Mouse (Mus musculus) liver, embryonic 12.5 days (tissue): ENCODE results near the gene Nup133. TPM values are rescaled to one million over a fixed set of nuclear protein-coding genes. Genes with fewer than 3 reads are reported as not detected.

ENCODE experiments used
- ATAC-seq: fragments of 200-750 bp; cut with Nextera tagmentation; 2 replicates; pipeline ENCODE4 v1.8.0; 2017; ENCODE audit warnings: moderate number of reproducible peaks, mild to moderate bottlenecking, moderate library complexity
- H3K27ac ChIP-seq: fragments of 300-500 bp; sonication (generic); 2 replicates; pipeline ENCODE4 v1.5.1; 2016; ENCODE audit warnings: mild to moderate bottlenecking
- H3K27me3 ChIP-seq: fragments of 300-500 bp; sonication (generic); replicated peaks from 2 replicates; pipeline ENCODE4 v1.6.1; 2016; ENCODE audit warnings: mild to moderate bottlenecking, moderate library complexity
- H3K36me3 ChIP-seq: fragments of 300-500 bp; sonication (generic); 2 replicates; pipeline ENCODE4 v1.6.1; 2016; ENCODE audit warnings: mild to moderate bottlenecking, moderate library complexity
- H3K4me1 ChIP-seq: fragments of 300-500 bp; sonication (generic); 2 replicates; pipeline ENCODE4 v1.6.1; 2016
- H3K4me2 ChIP-seq: fragments of 300-500 bp; sonication (generic); 2 replicates; pipeline ENCODE4 v1.6.1; 2016; ENCODE audit warnings: mild to moderate bottlenecking, moderate library complexity
- H3K4me3 ChIP-seq: fragments of 300-500 bp; sonication (generic); 2 replicates; pipeline ENCODE4 v1.5.1; 2016; ENCODE audit warnings: mild to moderate bottlenecking, moderate library complexity
- H3K9ac ChIP-seq: fragments of 300-500 bp; sonication (generic); 2 replicates; pipeline ENCODE4 v1.6.1; 2016; ENCODE audit warnings: mild to moderate bottlenecking, moderate library complexity
- H3K9me3 ChIP-seq: fragments of 300-500 bp; sonication (generic); replicated peaks from 2 replicates; pipeline ENCODE4 v1.6.1; 2016; ENCODE audit warnings: mild to moderate bottlenecking, moderate library complexity
- WGBS: fragments of 180-500 bp; shearing (Covaris S2); methylation state at CpG from one replicate; pipeline ENCODE4 v1.1.7; 2016; ENCODE audit not compliant: insufficient replicate concordance; 5-methylcytosine and 5-hydroxymethylcytosine counted together
- polyA plus RNA-seq: library from polyadenylated mRNA; unstranded; fragments of >200 nt; fragmentation: Nextera tagmentation; extraction: Ambion mirVana; gene quantifications from 2 replicates; pipeline ENCODE4 v1.2.1, GENCODE M21; 2016

The Nup133 gene
- polyA plus RNA-seq, 1 experiment from 2014 or later = 35.8 TPM

DNA sequence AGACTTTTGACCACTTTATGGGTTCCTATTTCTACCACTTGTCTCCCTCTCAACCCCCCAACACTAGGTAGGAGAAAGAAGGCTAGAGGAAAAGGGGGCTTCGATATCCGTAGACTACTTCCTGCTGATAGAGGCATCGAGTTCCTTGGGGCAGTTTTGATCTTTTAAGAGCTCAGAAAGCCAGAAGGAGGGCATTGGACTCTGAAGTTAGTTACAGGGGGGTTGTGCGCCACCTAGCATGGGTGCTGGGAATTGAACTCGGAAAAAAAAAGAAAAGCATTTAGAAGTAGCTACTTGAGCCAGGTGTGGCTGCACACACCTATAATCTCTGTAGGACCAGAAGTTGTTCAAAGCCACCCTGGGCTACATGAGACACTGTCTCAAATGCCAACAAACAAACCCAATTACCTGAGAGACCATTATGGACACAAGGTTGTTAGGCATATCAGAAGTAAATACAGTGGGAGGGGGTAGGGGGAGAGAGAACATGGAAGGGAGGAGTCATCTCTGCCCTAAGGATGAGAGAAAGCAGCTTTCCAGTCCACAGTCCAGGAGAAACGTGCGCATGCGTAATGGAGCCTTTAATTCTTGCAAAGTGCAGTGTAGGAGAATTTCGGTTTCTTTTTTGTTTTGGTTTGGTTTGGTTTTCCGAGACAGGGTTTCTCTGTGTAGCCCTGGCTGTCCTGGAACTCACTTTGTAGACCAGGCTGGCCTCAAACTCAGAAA lies 1.2 kb upstream of the Nup133 start:
- H3K9me3 ChIP-seq = no peaks in the 10 kb centered on the region
- H3K4me2 ChIP-seq = peak overlapping the region; percentile 88
- peaks cover 37% of the 10 kb centered on the region for H3K4me1 ChIP-seq
- peaks cover 78% of the 10 kb centered on the region for H3K36me3 ChIP-seq
- peak overlapping the region; percentile 88 for H3K9ac ChIP-seq
- H3K27me3 ChIP-seq = no peaks in the 10 kb centered on the region
- H3K27ac ChIP-seq = peak overlapping the region; percentile 91
- peak; percentile 33 for ATAC-seq
- 31% methylated on average over 10 of the region's 10 CpGs for WGBS
- peak overlapping the region; percentile 90 for H3K4me3 ChIP-seq

DNA sequence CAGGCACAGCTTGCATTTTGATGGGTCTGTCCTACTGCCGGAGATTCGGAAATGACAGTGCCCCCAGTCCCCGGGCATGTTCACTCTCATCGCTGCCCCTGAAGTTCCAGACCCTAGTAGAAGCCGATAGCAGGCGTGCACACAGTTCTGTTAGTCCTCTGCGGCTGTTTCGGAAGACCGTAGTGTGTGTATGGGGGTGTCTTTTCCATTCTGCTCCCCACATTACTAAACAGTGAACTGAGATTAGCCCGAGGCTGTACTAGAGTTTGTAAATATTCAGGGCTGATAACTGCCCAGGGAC lies 571 bp upstream of the Nup133 start:
- 2% methylated on average over 10 of the region's 10 CpGs for WGBS
- H3K9ac ChIP-seq = peak overlapping the region; percentile 88
- ATAC-seq = peak; percentile 61

DNA sequence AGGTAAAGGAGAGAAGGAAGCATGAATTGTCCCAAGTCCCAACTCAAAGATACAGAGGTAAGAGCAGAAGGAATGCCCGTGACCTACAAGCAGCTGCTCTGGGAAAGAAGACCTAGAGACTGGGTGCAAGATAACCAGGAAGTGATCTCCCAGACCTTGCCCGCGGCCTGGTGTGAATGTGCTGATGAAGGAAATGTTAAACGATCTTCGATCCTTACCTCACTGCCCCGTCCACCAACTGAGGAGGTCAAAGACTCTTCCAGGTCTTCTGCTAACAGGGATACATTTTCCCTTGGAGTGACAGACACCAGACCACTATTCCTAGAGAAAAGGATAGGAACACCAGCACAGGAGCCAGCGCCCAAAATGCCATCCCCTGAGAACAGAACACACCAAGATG lies 20.0 kb downstream of the Nup133 start:
- no peak for ATAC-seq
- Histone ChIP-seq H3K4me3 (no peak overlapping the region), H3K9me3 (no peaks in the 10 kb centered on the region), H3K27me3 (no peaks in the 10 kb centered on the region), H3K4me1 (no peaks in the 10 kb centered on the region), H3K27ac (no peak overlapping the region), H3K9ac (no peak overlapping the region), H3K36me3 (peaks cover 95% of the 10 kb centered on the region), H3K4me2 (no peak overlapping the region)
- 92% methylated on average over 7 of the region's 7 CpGs for WGBS

More for the DNA sequence above, 571 bp upstream of the Nup133 start:
- Histone ChIP-seq H3K36me3 (peaks cover 78% of the 10 kb centered on the region), H3K27ac (peak overlapping the region; percentile 91), H3K4me2 (peak overlapping the region; percentile 88), H3K4me3 (peak overlapping the region; percentile 90), H3K9me3 (no peaks in the 10 kb centered on the region), H3K27me3 (no peaks in the 10 kb centered on the region), H3K4me1 (peaks cover 37% of the 10 kb centered on the region)

DNA sequence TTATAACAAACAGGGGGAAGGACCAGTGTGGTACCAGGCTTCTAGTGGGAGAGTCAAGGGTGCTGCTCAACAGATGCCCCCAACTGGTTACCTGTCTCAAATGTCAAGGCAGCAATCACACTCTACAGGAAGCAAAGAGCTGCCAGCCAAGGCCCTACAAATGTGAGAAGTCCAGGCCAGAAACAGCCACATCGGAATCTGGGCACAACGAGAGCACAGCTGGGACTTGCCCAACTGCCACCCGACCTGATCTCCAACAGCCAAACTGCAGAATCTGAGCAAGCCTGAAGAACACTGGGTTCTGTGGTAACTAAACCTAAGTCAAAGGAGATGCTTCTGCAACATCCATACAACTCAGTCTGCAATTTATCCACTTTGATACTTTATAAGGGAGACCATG lies 23.4 kb downstream of the Nup133 start:
- no peak for ATAC-seq
- Histone ChIP-seq H3K4me2 (no peak overlapping the region), H3K4me3 (no peak overlapping the region), H3K4me1 (no peaks in the 10 kb centered on the region), H3K9me3 (no peaks in the 10 kb centered on the region), H3K36me3 (peaks cover 95% of the 10 kb centered on the region), H3K9ac (no peak overlapping the region), H3K27me3 (no peaks in the 10 kb centered on the region), H3K27ac (no peak overlapping the region)
- WGBS = 81% methylated on average over 3 of the region's 3 CpGs

DNA sequence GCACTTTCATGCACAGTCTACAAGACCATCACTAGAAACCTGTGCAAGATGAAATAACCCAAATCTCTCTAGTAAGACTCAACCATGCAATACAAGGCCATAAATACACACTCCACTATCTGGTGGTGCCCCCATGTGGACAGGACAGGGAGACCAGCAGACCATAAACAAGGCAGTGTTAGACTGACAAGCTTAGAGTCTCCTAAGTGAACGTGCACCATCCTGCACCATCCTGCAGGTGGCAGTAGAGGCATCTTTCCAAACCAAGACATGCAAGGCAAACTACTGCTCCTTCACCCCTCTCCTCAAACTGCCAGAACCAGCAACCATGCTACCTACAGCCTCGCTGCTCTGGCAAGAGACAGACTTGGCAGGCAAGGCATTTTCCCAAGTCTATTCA lies 24.3 kb downstream of the Nup133 start:
- H3K27ac ChIP-seq = no peak overlapping the region
- ATAC-seq = peak; percentile 72
- no peaks in the 10 kb centered on the region for H3K4me1 ChIP-seq
- H3K9me3 ChIP-seq = no peaks in the 10 kb centered on the region
- no peak overlapping the region for H3K4me3 ChIP-seq
- 16% methylated on average over 2 of the region's 2 CpGs for WGBS
- no peaks in the 10 kb centered on the region for H3K27me3 ChIP-seq
- H3K9ac ChIP-seq = no peak overlapping the region
- H3K36me3 ChIP-seq = peaks cover 95% of the 10 kb centered on the region
- no peak overlapping the region for H3K4me2 ChIP-seq

DNA sequence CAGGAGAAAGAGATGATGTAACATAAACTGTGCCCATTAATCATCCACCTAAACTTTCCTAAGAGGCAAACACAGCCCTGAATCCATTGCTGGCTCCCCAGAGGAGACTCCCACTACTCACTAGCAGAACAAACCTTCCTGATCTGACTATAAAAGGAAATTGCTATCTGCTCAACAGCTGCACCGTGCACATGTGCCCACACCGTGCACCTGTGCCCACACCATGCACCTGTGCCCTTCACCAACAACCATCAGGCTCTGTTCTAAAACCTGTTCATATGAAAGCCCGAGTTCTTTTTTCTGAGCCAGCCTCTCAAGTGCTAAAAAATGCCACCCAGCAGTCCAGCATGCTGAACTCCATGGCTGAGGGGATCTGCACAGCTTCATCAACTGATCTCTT lies 34.4 kb downstream of the Nup133 start:
- Histone ChIP-seq H3K27me3 (no peaks in the 10 kb centered on the region), H3K9me3 (no peaks in the 10 kb centered on the region), H3K9ac (no peak overlapping the region), H3K36me3 (peaks cover 100% of the 10 kb centered on the region), H3K4me1 (no peaks in the 10 kb centered on the region), H3K4me2 (no peak overlapping the region), H3K27ac (no peak overlapping the region), H3K4me3 (no peak overlapping the region)
- no peak for ATAC-seq
- 92% methylated on average over 3 of the region's 3 CpGs for WGBS

DNA sequence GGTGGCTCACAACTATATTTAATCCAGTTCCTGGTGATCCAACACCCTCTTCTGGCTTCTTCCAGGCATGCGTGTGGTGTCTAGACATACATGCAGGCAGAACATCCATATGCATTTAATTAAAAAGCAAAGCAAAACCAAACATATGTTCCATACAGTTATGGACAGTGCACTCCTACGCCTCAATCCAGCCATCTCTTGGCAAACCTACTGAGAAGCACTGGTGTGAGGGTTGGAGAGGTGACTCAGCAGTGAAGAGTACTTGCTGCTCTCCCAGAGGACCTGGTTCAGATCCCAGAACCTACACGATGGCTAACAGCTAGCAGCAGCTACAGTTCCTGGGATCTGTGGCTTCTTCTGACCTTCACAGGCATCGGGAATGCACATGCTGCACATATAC lies 36.8 kb downstream of the Nup133 start:
- WGBS = 91% methylated on average over 4 of the region's 4 CpGs

DNA sequence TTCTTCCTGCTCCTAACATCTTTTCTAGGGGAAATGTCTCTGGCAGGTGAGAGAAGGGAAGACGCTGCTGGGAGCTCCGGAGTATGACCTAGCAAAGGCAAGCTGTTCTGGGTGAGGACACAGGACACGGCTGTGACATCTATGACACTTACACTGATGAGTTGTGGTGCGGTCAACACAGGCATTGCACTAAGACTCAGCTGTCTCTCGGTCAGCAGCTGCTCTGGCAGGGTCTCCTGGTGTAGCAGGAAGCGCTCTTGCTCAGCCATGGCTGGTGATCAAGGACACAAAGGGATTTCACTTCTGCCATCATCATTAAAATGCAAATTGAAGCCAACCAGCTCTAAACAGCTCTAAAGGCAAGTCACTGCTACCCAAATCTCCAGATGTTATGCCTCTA lies 41.5 kb downstream of the Nup133 start:
- ATAC-seq = no peak
- Histone ChIP-seq H3K27ac (no peak overlapping the region), H3K9me3 (no peaks in the 10 kb centered on the region), H3K27me3 (no peaks in the 10 kb centered on the region), H3K4me2 (no peak overlapping the region), H3K36me3 (peaks cover 100% of the 10 kb centered on the region), H3K4me1 (no peaks in the 10 kb centered on the region), H3K4me3 (no peak overlapping the region), H3K9ac (no peak overlapping the region)
- WGBS = 90% methylated on average over 6 of the region's 6 CpGs

More for the DNA sequence above, 36.8 kb downstream of the Nup133 start:
- H3K9me3 ChIP-seq = no peaks in the 10 kb centered on the region
- H3K27me3 ChIP-seq = no peaks in the 10 kb centered on the region
- ATAC-seq = no peak
- no peak overlapping the region for H3K4me2 ChIP-seq
- H3K9ac ChIP-seq = no peak overlapping the region
- no peak overlapping the region for H3K27ac ChIP-seq
- H3K4me1 ChIP-seq = no peaks in the 10 kb centered on the region
- no peak overlapping the region for H3K4me3 ChIP-seq
- H3K36me3 ChIP-seq = peaks cover 100% of the 10 kb centered on the region

DNA sequence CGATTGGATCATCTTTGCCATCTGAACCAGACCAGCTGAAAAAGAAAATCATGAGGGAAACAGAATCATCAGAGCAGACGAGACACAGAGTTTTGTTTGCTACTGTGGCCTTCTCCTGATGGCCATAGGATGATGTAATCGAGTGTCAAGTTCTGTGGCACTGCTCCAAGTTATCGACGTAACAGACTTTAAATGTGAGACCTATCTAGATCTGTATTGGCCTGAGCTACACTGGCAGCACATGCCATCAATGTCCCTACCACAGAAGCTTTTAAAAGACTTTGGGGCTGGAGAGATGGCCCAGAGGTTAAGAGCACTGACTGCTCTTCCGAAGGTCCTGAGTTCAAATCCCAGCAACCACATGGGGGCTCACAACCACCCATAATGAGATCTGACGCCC lies 46.4 kb downstream of the Nup133 start:
- H3K9me3 ChIP-seq = no peaks in the 10 kb centered on the region
- peaks cover 98% of the 10 kb centered on the region for H3K36me3 ChIP-seq
- H3K4me2 ChIP-seq = no peak overlapping the region
- no peak for ATAC-seq
- no peak overlapping the region for H3K27ac ChIP-seq
- H3K4me1 ChIP-seq = no peaks in the 10 kb centered on the region
- no peaks in the 10 kb centered on the region for H3K27me3 ChIP-seq
- H3K9ac ChIP-seq = no peak overlapping the region
- 79% methylated on average over 7 of the region's 7 CpGs for WGBS
- no peak overlapping the region for H3K4me3 ChIP-seq

DNA sequence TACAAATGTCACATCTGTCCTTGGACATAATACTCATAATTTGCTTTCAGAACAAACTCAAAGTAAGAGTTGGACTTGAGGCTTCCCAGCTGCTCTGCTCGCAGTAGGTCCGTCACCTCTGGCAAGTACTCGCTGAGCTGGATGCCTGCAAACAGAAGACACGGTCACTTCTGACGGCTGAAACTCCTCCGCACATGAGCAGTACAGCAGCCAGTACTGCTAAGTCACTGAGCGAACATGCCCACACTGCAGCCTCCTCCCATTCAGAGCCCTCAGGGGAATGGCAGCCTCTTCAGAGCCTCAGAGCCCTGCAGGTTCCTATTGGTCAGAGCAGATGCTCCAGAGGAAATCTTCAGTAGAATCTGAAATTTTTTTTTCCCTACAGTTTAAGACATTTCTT lies 49.7 kb downstream of the Nup133 start:
- 89% methylated on average over 7 of the region's 7 CpGs for WGBS

DNA sequence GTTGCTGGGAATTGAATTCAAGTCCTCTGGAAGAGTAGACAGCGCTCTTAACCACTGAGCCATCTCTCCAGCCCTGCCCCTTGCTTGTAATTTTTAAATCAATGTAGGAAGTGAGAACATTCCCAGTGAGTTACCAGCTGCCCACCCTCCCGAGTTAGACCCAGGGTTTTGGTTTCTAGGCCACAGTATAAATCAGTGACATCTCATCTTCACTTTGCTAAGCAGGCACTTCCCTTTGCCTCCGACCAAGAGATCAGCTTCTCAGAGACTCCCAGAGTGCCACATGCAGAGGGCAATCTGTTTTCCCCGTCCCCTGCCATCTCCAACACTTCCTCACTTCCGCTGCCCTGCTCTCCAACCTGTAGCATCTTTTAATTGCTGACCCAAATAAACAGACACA lies 50.5 kb downstream of the Nup133 start:
- no peak overlapping the region for H3K4me2 ChIP-seq
- ATAC-seq = no peak
- H3K36me3 ChIP-seq = peaks cover 59% of the 10 kb centered on the region
- H3K27ac ChIP-seq = no peak overlapping the region
- H3K4me3 ChIP-seq = no peak overlapping the region
- no peaks in the 10 kb centered on the region for H3K4me1 ChIP-seq
- 83% methylated on average over 5 of the region's 5 CpGs for WGBS
- H3K27me3 ChIP-seq = peaks cover 37% of the 10 kb centered on the region
- H3K9me3 ChIP-seq = no peaks in the 10 kb centered on the region
- H3K9ac ChIP-seq = no peak overlapping the region

More for the DNA sequence above, 49.7 kb downstream of the Nup133 start:
- Histone ChIP-seq H3K4me2 (no peak overlapping the region), H3K4me1 (no peaks in the 10 kb centered on the region), H3K4me3 (no peak overlapping the region), H3K27ac (no peak overlapping the region), H3K9ac (no peak overlapping the region), H3K27me3 (peaks cover 29% of the 10 kb centered on the region), H3K9me3 (no peaks in the 10 kb centered on the region), H3K36me3 (peaks cover 67% of the 10 kb centered on the region)
- no peak for ATAC-seq

DNA sequence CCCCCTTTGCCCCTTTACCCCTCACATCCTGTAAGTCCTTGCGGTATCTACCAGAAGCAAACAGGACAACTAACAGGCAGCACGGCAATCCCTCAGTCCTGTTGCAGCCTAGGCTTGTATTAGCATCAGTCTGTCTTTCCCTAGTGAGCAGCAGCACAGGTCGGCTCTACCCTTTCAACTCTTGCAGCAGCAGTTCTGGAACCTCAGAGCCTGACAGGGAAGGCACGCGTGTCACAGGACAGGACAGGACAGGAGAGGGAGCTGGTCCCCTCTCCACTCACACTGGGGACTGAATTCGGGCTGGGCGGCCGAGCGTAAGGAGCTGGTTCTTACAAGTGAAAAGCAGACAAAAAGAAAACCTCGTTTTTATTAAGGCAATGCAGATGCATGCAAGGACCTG lies 52.3 kb downstream of the Nup133 start:
- Histone ChIP-seq H3K4me2 (no peak overlapping the region), H3K4me3 (no peak overlapping the region), H3K36me3 (peaks cover 41% of the 10 kb centered on the region), H3K4me1 (0 out of 2 replicates have a peak, but pooled peaks cover 4% of the 10 kb centered on the region), H3K9ac (no peak overlapping the region), H3K9me3 (no peaks in the 10 kb centered on the region), H3K27ac (no peak overlapping the region), H3K27me3 (peaks cover 55% of the 10 kb centered on the region)
- ATAC-seq = no peak
- WGBS = 66% methylated on average over 10 of the region's 10 CpGs

DNA sequence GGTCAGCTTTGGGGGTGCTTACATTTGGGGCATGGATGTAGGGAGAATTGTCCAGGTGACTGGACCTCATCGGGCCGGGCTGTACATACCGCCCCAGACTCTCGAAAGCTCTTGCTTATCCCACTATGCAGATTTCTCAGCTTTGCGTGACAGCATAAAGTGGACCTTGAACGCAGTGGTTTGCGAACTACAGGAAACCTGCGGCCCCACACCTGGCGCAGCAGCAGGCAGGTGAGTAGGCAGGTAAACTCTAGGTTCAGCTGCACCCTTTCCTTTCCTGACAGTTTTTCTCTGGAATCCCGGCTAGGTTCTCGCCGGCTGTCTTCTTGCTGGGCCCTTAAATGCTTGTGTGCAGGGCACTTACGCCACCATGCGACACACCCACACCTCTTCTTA lies 52.7 kb downstream of the Nup133 start:
- ATAC-seq = no peak
- Histone ChIP-seq H3K9me3 (no peaks in the 10 kb centered on the region), H3K36me3 (peaks cover 37% of the 10 kb centered on the region), H3K4me2 (no peak overlapping the region), H3K4me1 (0 out of 2 replicates have a peak, but pooled peaks cover 4% of the 10 kb centered on the region), H3K27ac (no peak overlapping the region), H3K4me3 (no peak overlapping the region), H3K27me3 (peaks cover 59% of the 10 kb centered on the region), H3K9ac (no peak overlapping the region)
- WGBS = 64% methylated on average over 13 of the region's 14 CpGs
